Mouse (Mus musculus) hindbrain, postnatal 0 days (tissue): ENCODE results near the gene Hormad2. TPM values are rescaled to one million over a fixed set of nuclear protein-coding genes. Genes with fewer than 3 reads are reported as not detected.

ENCODE experiments used
- ATAC-seq: fragments of 200-750 bp; cut with Nextera tagmentation; 2 replicates; pipeline ENCODE4 v1.8.0; 2017; ENCODE audit warnings: mild to moderate bottlenecking, moderate TSS enrichment, moderate library complexity
- DNase-seq: peaks from one replicate; pipeline ENCODE4 v3.0.0-alpha.2; 2015; ENCODE audit warnings: low spot score
- H3K27ac ChIP-seq: fragments of 300-500 bp; sonication (generic); 2 replicates; pipeline ENCODE4 v1.5.1; 2014; ENCODE audit warnings: mild to moderate bottlenecking
- H3K27me3 ChIP-seq: fragments of 300-500 bp; sonication (generic); 2 replicates; pipeline ENCODE4 v1.6.1; 2014; ENCODE audit warnings: low read length, mixed read lengths; ENCODE audit not compliant: insufficient read depth
- H3K36me3 ChIP-seq: fragments of 300-500 bp; sonication (generic); 2 replicates; pipeline ENCODE4 v1.6.1; 2014; ENCODE audit warnings: low read length, mixed read lengths; ENCODE audit not compliant: insufficient read depth
- H3K4me1 ChIP-seq: fragments of 300-500 bp; sonication (generic); 2 replicates; pipeline ENCODE4 v1.6.1; 2014; ENCODE audit warnings: antibody characterized with exemption, low read length, mixed read lengths; ENCODE audit not compliant: insufficient read depth
- H3K4me2 ChIP-seq: fragments of 300-500 bp; sonication (generic); 2 replicates; pipeline ENCODE4 v1.6.1; 2014; ENCODE audit warnings: low read depth, mild to moderate bottlenecking, low read length, moderate library complexity, mixed read lengths
- H3K4me3 ChIP-seq: fragments of 300-500 bp; sonication (generic); 2 replicates; pipeline ENCODE4 v1.5.1; 2014; ENCODE audit warnings: low read length
- H3K9ac ChIP-seq: fragments of 300-500 bp; sonication (generic); replicated peaks from 2 replicates; pipeline ENCODE4 v1.6.1; 2014; ENCODE audit warnings: mild to moderate bottlenecking, low read length, moderate library complexity, mixed read lengths
- H3K9me3 ChIP-seq: fragments of 300-500 bp; sonication (generic); 2 replicates; pipeline ENCODE4 v1.6.1; 2016; ENCODE audit warnings: low read length, mixed read lengths
- CTCF ChIP-seq: IDR thresholded peaks from 2 replicates; pipeline ENCODE4 v1.5.1; 2016; ENCODE audit warnings: antibody characterized with exemption, control low read depth, low read depth
- WGBS: fragments of 180-500 bp; shearing (Covaris S2); extraction: QIAGEN DNeasy Blood & Tissue Kit; methylation state at CpG from one replicate; pipeline ENCODE4 v1.1.7; 2014; 5-methylcytosine and 5-hydroxymethylcytosine counted together
- polyA plus RNA-seq: library from polyadenylated mRNA; unstranded; fragments of >200 nt; fragmentation: Nextera tagmentation; extraction: Ambion mirVana; gene quantifications from 2 replicates; pipeline ENCODE4 v1.2.1, GENCODE M21; 2015
- total RNA-seq: library from RNA; depleted of rRNA; stranded (reverse); fragments of >200 nt; gene quantifications from 2 replicates; pipeline ENCODE4 v1.2.3, GENCODE M21; 2014

The Hormad2 gene
- total and polyA plus RNA-seq, 2 experiments from 2014 or later = not detected

DNA sequence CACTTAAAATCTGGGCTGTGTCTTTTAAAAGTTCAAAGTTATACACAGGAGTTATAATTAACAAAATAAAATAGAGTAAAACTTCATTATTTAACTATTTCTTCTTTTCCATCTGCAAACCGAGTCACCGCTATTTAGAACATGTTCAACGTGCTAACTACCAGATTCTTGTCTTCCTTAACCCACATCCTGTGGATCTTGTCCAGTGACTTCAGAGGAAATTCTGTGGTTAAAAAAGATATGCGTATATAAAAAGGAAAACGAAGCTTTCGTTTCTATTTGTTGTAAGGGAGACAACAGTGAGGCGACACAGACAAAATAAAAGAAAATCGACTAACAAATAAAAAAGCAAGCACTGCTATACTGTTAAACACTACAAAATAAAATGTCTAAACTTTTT, 17.1 kb downstream of the Hormad2 start:
- TF ChIP-seq CTCF = no peak
- H3K4me2 ChIP-seq = no peak overlapping the region
- H3K27me3 ChIP-seq = no peaks in the 10 kb centered on the region
- H3K4me3 ChIP-seq = no peak overlapping the region
- H3K9me3 ChIP-seq = no peaks in the 10 kb centered on the region
- H3K27ac ChIP-seq = no peak overlapping the region
- no peak for ATAC-seq
- no peak for DNase-seq
- no peak overlapping the region for H3K9ac ChIP-seq
- no peaks in the 10 kb centered on the region for H3K36me3 ChIP-seq
- no peaks in the 10 kb centered on the region for H3K4me1 ChIP-seq
- WGBS = 92% methylated on average over 8 of the region's 8 CpGs

DNA sequence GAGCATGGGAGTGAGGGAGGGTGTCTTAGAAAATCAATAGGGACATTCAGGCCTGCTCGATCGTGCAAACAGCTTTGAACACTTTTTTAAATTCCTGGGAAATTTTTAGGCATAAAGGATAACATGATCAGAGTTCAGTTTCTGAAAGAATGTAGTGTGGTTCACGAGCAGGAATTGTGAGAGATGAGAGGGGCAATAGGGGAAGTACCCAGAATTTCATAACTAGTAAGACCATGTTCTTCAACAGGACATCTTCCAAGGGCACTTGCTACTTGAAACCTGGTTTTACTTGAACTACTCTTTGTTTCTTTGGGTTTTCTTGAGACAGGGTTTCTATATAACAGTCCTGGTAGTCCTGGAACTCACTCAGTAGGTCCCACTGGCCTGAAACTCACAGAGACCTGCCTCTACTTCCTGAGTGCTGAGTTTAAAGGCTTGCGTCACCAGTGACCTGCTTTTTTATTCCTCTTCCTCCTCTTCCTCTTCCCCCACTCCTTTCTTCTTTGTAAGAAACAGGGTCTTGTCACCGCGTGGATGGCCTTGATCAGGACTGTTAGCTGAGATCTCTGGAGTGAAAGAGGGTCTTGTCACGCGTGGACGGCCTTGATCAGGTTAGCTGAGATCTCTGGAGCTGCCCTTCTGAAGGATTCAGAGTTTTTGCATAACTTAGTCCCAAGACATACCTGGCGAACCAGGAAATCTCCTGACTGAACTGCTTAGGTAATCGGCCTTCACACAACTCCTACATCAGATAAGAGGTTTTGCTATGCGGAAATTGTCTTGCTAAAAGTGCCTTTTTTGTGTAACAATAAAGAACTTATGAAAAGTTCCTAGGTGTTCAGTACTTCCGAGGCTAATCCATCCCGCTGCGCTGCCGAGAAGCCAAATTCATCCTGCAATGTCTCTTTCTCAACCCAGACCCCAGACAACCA, 18.1 kb downstream of the Hormad2 start:
- 85% methylated on average over 16 of the region's 16 CpGs for WGBS
- TF ChIP-seq CTCF = no peak

DNA sequence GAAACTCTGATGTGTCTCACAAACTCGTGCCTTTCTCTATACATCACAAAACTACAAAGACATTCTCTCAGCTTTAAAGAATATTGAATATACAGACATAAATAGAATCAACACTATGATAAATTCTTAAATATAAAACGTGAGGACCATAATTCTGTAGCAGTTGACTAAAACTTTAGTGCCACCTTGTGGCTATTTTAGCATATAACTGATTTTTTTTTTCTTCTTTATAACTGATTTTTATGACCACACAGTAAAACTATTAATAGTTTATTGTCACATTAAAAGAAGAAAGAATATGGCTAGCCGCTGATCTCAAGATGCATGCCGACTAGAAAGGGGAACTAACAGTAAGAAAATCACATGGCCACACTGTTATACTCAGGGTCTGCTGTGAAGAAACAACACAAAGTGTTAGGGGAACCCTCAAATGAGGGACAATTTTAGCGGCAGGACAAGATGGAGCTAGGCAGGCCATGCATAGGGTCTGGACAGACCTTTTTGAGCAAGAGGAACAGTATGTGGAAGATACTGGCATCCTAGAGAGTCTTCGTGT, 18.9 kb downstream of the Hormad2 start:
- ATAC-seq = no peak
- WGBS = 51% methylated on average over 6 of the region's 6 CpGs
- no peak overlapping the region for H3K4me2 ChIP-seq
- H3K4me3 ChIP-seq = no peak overlapping the region
- H3K27me3 ChIP-seq = no peaks in the 10 kb centered on the region
- H3K9ac ChIP-seq = no peak overlapping the region
- DNase-seq = peak; percentile 66
- no peaks in the 10 kb centered on the region for H3K9me3 ChIP-seq
- H3K4me1 ChIP-seq = no peaks in the 10 kb centered on the region
- peak; percentile 65 for TF ChIP-seq CTCF
- no peak overlapping the region for H3K27ac ChIP-seq
- H3K36me3 ChIP-seq = no peaks in the 10 kb centered on the region

More for the DNA sequence above, 18.1 kb downstream of the Hormad2 start:
- Histone ChIP-seq H3K27ac (no peak overlapping the region), H3K4me1 (no peaks in the 10 kb centered on the region), H3K36me3 (no peaks in the 10 kb centered on the region), H3K4me2 (no peak overlapping the region), H3K27me3 (no peaks in the 10 kb centered on the region), H3K4me3 (no peak overlapping the region), H3K9ac (no peak overlapping the region), H3K9me3 (no peaks in the 10 kb centered on the region)
- DNase-seq = no peak
- ATAC-seq = no peak

DNA sequence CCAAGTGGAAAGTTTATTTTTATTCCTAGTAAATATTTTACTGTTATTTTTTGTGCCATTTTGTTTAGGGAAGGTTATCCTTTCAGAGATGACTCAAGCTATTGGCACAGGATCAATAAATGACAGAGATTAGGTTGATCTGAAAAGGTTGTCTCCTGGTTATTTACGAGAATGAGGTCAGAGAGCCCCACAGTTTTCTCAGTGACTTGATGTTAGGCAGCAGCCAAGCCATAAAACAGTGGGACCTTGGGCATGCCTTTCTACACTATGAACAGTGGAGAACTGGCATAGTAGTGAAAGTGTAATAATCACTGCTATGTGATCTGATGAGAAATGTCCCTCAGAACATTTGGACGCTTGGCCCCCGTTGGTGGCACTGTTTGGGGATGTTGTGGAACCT, 22.9 kb downstream of the Hormad2 start:
- no peaks in the 10 kb centered on the region for H3K27me3 ChIP-seq
- no peak overlapping the region for H3K9ac ChIP-seq
- ATAC-seq (no peak), DNase-seq (no peak)
- no peak for TF ChIP-seq CTCF
- H3K36me3 ChIP-seq = no peaks in the 10 kb centered on the region
- H3K4me3 ChIP-seq = no peak overlapping the region
- no peaks in the 10 kb centered on the region for H3K9me3 ChIP-seq
- H3K4me2 ChIP-seq = no peak overlapping the region
- no peaks in the 10 kb centered on the region for H3K4me1 ChIP-seq
- 83% methylated on average over 3 of the region's 3 CpGs for WGBS
- no peak overlapping the region for H3K27ac ChIP-seq

DNA sequence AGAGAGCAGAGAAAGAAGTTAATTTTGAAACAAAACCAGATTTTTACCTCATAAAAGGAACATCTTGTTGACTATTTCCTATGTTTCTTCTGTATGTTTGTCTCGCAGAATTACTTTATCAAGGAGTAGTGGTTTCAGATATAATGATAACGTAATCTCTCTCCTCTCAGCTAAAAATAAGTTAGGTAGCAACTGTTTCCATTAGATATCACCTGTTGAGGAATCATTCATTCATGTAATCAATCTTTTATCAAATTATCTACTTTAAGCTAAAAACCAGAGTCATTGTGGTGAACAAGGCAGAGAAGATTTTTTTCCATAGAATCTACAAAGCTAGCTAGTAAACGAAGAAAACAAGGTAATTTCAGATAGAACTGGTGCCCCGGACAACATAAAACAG, 28.6 kb downstream of the Hormad2 start:
- Histone ChIP-seq H3K27me3 (no peaks in the 10 kb centered on the region), H3K36me3 (no peaks in the 10 kb centered on the region), H3K9ac (no peak overlapping the region), H3K4me1 (no peaks in the 10 kb centered on the region), H3K27ac (no peak overlapping the region), H3K9me3 (no peaks in the 10 kb centered on the region), H3K4me3 (no peak overlapping the region), H3K4me2 (no peak overlapping the region)
- 88% methylated on average over 4 of the region's 4 CpGs for WGBS
- DNase-seq (no peak), ATAC-seq (no peak)
- TF ChIP-seq CTCF = no peak

DNA sequence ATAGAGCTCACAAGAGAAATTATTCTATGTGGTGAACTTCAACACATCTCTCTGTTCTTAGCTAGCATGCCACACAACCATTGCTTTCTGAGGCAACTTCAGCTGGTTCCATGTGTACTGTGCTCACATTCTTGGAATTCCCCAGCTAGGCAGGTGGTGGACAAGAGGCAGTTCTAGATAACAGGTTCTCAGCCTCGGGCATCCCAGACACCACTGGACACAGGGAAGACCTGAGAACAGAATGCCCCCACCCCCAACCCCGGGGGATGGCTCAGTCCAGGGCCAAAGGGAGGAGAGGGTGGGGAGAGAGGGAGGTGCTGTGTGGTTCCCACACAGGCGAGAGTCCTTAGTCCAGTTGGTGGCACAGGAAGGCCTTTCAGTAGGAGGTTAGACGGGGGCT, 36.6 kb downstream of the Hormad2 start:
- no peak overlapping the region for H3K4me2 ChIP-seq
- ATAC-seq = no peak
- H3K36me3 ChIP-seq = no peaks in the 10 kb centered on the region
- no peak for TF ChIP-seq CTCF
- 52% methylated on average over 4 of the region's 4 CpGs for WGBS
- no peaks in the 10 kb centered on the region for H3K9me3 ChIP-seq
- no peak overlapping the region for H3K4me3 ChIP-seq
- H3K9ac ChIP-seq = no peak overlapping the region
- no peak overlapping the region for H3K27ac ChIP-seq
- no peak for DNase-seq
- no peaks in the 10 kb centered on the region for H3K4me1 ChIP-seq
- H3K27me3 ChIP-seq = no peaks in the 10 kb centered on the region

DNA sequence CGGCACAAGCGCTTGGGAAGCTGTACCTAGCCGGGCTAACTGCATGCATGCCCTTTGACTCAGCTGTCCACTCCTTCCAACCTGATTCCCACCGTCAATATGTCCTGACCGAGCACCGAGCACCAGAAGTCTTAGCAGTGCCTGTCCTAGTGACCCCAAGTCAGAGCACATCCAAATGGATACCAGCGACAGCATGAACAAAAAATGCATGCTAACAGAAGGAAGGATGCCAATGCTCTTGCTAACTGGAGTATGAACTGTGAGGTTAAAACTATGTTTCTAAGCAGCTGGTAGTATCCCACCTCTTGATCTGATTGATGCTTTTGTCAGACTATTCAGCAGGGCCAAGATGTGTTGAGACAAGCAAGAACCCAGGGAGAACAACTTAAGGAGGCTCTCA, 37.5 kb downstream of the Hormad2 start:
- no peaks in the 10 kb centered on the region for H3K27me3 ChIP-seq
- no peak overlapping the region for H3K9ac ChIP-seq
- no peaks in the 10 kb centered on the region for H3K36me3 ChIP-seq
- no peak overlapping the region for H3K4me2 ChIP-seq
- no peak for ATAC-seq
- no peak overlapping the region for H3K27ac ChIP-seq
- TF ChIP-seq CTCF = no peak
- H3K9me3 ChIP-seq = no peaks in the 10 kb centered on the region
- no peaks in the 10 kb centered on the region for H3K4me1 ChIP-seq
- no peak overlapping the region for H3K4me3 ChIP-seq
- DNase-seq = no peak
- WGBS = 82% methylated on average over 7 of the region's 7 CpGs
